Mouse (Mus musculus) erythroblast, embryonic 14.5 days (primary cell): ENCODE results near the gene Cog3. TPM values are rescaled to one million over a fixed set of nuclear protein-coding genes. Genes with fewer than 3 reads are reported as not detected.

Experiments
- H3K27me3 ChIP-seq: 2 replicates; pipeline ENCODE4 v1.6.1; 2012; ENCODE audit warnings: inconsistent platforms; ENCODE audit not compliant: control insufficient read depth
- H3K36me3 ChIP-seq: 2 replicates; pipeline ENCODE4 v1.6.1; 2012; ENCODE audit warnings: mild to moderate bottlenecking, inconsistent platforms; ENCODE audit not compliant: control insufficient read depth
- H3K4me1 ChIP-seq: 2 replicates; pipeline ENCODE4 v1.6.1; 2012; ENCODE audit warnings: inconsistent platforms; ENCODE audit not compliant: control insufficient read depth
- H3K4me3 ChIP-seq: replicated peaks from 2 replicates; pipeline ENCODE3; 2012; ENCODE audit warnings: moderate library complexity, mild to moderate bottlenecking, inconsistent platforms
- H3K9me3 ChIP-seq: 2 replicates; pipeline ENCODE4 v1.6.1; 2012; ENCODE audit warnings: low read length, inconsistent platforms, mixed read lengths; ENCODE audit not compliant: control insufficient read depth
- GATA1 ChIP-seq: IDR thresholded peaks from 2 replicates; pipeline ENCODE4 v1.6.1; 2012; ENCODE audit warnings: low read length, inconsistent platforms, mixed read lengths
- TAL1 ChIP-seq: IDR thresholded peaks from 3 replicates; pipeline ENCODE4 v1.6.1; 2012; ENCODE audit warnings: low read length, inconsistent platforms, mixed read lengths
- polyA plus RNA-seq: library from polyadenylated mRNA; stranded (reverse); fragments of >175 nt; gene quantifications from 2 replicates; pipeline ENCODE4 v1.2.3, GENCODE M21; 2012

The Cog3 gene
- polyA plus RNA-seq, 1 experiment = 0.23 TPM

GRCm38 (mm10) chr14:75720121-75720520 is 34.2 kb downstream of the Cog3 start:
- Histone ChIP-seq H3K4me3 (no peak overlapping the region), H3K4me1 (no peaks in the 10 kb centered on the region), H3K27me3 (no peaks in the 10 kb centered on the region), H3K9me3 (no peaks in the 10 kb centered on the region), H3K36me3 (peaks cover 94% of the 10 kb centered on the region)
- TF ChIP-seq TAL1 = no peak
- TF ChIP-seq GATA1 = no peak

- TF ChIP-seq GATA1 (no peak), TAL1 (no peak)
- no peaks in the 10 kb centered on the region for H3K4me1 ChIP-seq
- H3K4me3 ChIP-seq = no peak overlapping the region
- H3K36me3 ChIP-seq = peaks cover 92% of the 10 kb centered on the region
- H3K9me3 ChIP-seq = no peaks in the 10 kb centered on the region
- H3K27me3 ChIP-seq = no peaks in the 10 kb centered on the region
Observed at GRCm38 (mm10) chr14:75716410-75716809, 37.9 kb downstream of the Cog3 start.

- H3K36me3 ChIP-seq = peaks cover 92% of the 10 kb centered on the region
- H3K9me3 ChIP-seq = no peaks in the 10 kb centered on the region
- H3K4me1 ChIP-seq = no peaks in the 10 kb centered on the region
- TF ChIP-seq GATA1 (no peak), TAL1 (no peak)
- no peaks in the 10 kb centered on the region for H3K27me3 ChIP-seq
- H3K4me3 ChIP-seq = no peak overlapping the region
Observed at GRCm38 (mm10) chr14:75713661-75714060, 40.7 kb downstream of the Cog3 start.

GRCm38 (mm10) chr14:75712687-75713086 is 41.6 kb downstream of the Cog3 start:
- Histone ChIP-seq H3K4me1 (no peaks in the 10 kb centered on the region), H3K36me3 (peaks cover 92% of the 10 kb centered on the region), H3K9me3 (no peaks in the 10 kb centered on the region), H3K4me3 (no peak overlapping the region), H3K27me3 (no peaks in the 10 kb centered on the region)
- no peak for TF ChIP-seq TAL1
- TF ChIP-seq GATA1 = no peak

GRCm38 (mm10) chr14:75711731-75712130 is 42.6 kb downstream of the Cog3 start:
- H3K27me3 ChIP-seq = no peaks in the 10 kb centered on the region
- no peak for TF ChIP-seq GATA1
- no peak for TF ChIP-seq TAL1
- H3K4me1 ChIP-seq = no peaks in the 10 kb centered on the region
- peaks cover 92% of the 10 kb centered on the region for H3K36me3 ChIP-seq
- H3K9me3 ChIP-seq = no peaks in the 10 kb centered on the region
- no peak overlapping the region for H3K4me3 ChIP-seq

- no peak for TF ChIP-seq GATA1
- no peak for TF ChIP-seq TAL1
- Histone ChIP-seq H3K9me3 (no peaks in the 10 kb centered on the region), H3K4me3 (no peak overlapping the region), H3K4me1 (no peaks in the 10 kb centered on the region), H3K27me3 (no peaks in the 10 kb centered on the region), H3K36me3 (peaks cover 86% of the 10 kb centered on the region)
Observed at GRCm38 (mm10) chr14:75708986-75709385, 45.3 kb downstream of the Cog3 start.

GRCm38 (mm10) chr14:75707771-75708170 is 46.5 kb downstream of the Cog3 start:
- Histone ChIP-seq H3K4me3 (no peak overlapping the region), H3K9me3 (no peaks in the 10 kb centered on the region), H3K4me1 (no peaks in the 10 kb centered on the region), H3K36me3 (peaks cover 88% of the 10 kb centered on the region), H3K27me3 (no peaks in the 10 kb centered on the region)
- TF ChIP-seq GATA1 (no peak), TAL1 (no peak)

GRCm38 (mm10) chr14:75706647-75707046 is 47.7 kb downstream of the Cog3 start:
- Histone ChIP-seq H3K27me3 (no peaks in the 10 kb centered on the region), H3K4me1 (no peaks in the 10 kb centered on the region), H3K9me3 (no peaks in the 10 kb centered on the region), H3K36me3 (peaks cover 84% of the 10 kb centered on the region), H3K4me3 (no peak overlapping the region)
- TF ChIP-seq TAL1 = no peak

- no peak for TF ChIP-seq GATA1
- no peak for TF ChIP-seq TAL1
- H3K36me3 ChIP-seq = peaks cover 15% of the 10 kb centered on the region
- H3K4me1 ChIP-seq = no peaks in the 10 kb centered on the region
- H3K9me3 ChIP-seq = no peaks in the 10 kb centered on the region
- H3K27me3 ChIP-seq = no peaks in the 10 kb centered on the region
- no peak overlapping the region for H3K4me3 ChIP-seq
Observed at GRCm38 (mm10) chr14:75697928-75698327, 56.4 kb downstream of the Cog3 start.

- Histone ChIP-seq H3K27me3 (no peaks in the 10 kb centered on the region), H3K4me1 (no peaks in the 10 kb centered on the region), H3K4me3 (no peak overlapping the region), H3K36me3 (peaks cover 3% of the 10 kb centered on the region), H3K9me3 (no peaks in the 10 kb centered on the region)
- no peak for TF ChIP-seq GATA1
- no peak for TF ChIP-seq TAL1
Observed at GRCm38 (mm10) chr14:75696096-75696495, 58.2 kb downstream of the Cog3 start.
